Mouse (Mus musculus) olfactory bulb, adult 2 months (tissue): ENCODE measurements at regions not wholly inside any gene's neighbourhood (a gene's known extent, or its start where the extent isn't known, plus 50 kb on each side); places are given as distances from the start of the nearest gene placed in this dataset.
A peak's percentile ranks its signal among the peaks of the same experiment; 100 is the strongest.

Source experiments
- H3K27ac ChIP-seq: fragments of 200-500 bp; 2 replicates; pipeline ENCODE4 v1.5.1; 2012; ENCODE audit warnings: low read depth, low read length; ENCODE audit not compliant: insufficient read depth
- H3K4me1 ChIP-seq: fragments of 200-500 bp; 2 replicates; pipeline ENCODE4 v1.6.1; 2012; ENCODE audit warnings: low read length; ENCODE audit not compliant: control insufficient read depth, insufficient read depth
- H3K4me3 ChIP-seq: fragments of 200-500 bp; 2 replicates; pipeline ENCODE4 v1.5.1; 2012; ENCODE audit warnings: mild to moderate bottlenecking, low read depth, low read length, moderate library complexity; ENCODE audit not compliant: insufficient read depth
- CTCF ChIP-seq: fragments of 200-500 bp; IDR thresholded peaks from 2 replicates; pipeline ENCODE4 v1.5.1; 2012; ENCODE audit warnings: low read depth, mild to moderate bottlenecking, low read length, moderate library complexity; ENCODE audit not compliant: insufficient read depth
- POLR2A ChIP-seq: fragments of 200-500 bp; IDR thresholded peaks from 2 replicates; pipeline ENCODE4 v1.6.1; 2012; ENCODE audit warnings: mild to moderate bottlenecking, low read depth, low read length, moderate library complexity; ENCODE audit not compliant: insufficient read depth
- WGBS: fragments of 180-500 bp; shearing (Covaris S2); methylation state at CpG from one replicate; pipeline ENCODE4 v1.1.7; 2018; 5-methylcytosine and 5-hydroxymethylcytosine counted together

DNA sequence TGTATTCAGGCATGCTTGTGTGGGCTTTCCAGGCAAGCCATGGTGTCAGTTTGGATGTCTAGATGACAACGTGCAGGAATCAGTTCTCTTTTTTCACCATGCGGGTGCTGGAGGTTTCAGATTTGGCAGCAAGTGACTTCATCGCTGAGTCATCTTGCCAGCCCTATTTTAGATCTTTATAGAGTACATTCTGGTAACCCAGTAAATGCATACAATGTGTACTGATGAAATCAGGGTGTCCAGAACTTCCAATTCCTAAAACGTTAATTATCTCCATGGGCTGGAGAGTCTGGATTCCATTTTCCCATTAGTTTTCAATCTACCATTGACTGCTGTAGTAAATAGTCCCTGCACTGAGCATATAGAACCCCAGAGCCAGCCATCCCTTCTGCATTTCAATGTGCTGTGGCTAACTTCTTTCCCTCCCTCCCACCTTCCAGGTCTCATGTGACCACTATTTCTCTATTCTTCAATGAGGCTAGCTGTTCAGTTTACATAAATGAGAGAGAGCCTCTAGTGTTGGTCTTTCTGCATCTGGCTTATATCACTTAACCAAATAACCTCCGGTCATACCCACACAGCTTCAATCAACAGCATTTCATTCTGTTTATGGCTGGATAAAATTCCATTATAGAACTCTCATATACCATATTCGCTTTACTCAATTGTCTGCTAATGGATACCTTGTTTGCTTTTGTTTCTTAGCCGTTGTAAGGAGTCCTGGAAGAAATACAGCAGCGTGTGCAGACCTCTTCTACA, 234.9 kb downstream of the Dact1 start:
- Histone ChIP-seq H3K4me1 (peaks cover 8% of the 10 kb centered on the region), H3K4me3 (no peak overlapping the region)

DNA sequence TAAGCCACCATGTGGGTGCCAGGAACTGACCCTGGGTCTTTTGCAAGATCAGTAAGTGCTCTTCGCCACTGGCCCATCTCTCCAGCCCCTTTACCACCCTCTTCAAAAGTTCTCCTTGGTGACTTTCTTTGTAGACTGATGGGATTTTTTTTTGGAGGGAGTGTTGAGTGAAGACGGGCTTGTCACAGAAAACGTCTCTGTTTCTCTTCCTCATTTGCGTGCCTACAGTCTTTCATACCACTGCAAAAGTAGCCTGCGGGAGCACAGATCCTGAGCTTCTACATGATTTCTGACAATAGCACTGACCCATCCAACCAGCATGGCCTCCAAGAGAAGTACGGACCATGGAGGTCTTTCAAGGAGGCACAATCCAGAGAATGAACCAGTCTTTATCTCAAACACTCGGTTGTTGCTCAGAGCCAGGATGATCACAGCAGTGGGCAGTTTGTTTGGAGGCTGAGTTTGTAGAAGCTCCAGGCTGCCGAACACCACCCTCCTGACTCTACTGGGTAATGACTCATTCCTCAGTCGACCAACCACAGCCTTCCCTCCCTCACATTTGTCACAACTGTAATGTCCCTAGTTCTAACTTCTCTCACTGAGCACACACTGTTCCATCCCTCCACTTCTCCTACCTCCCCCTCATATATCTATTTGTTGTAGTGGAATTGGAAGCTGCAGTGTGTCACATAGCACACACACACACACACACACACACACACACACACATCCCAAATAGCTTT, 237.0 kb downstream of the Dact1 start:
- 69% methylated on average over 9 of the region's 9 CpGs for WGBS
- Histone ChIP-seq H3K4me3 (no peak overlapping the region), H3K4me1 (peaks cover 8% of the 10 kb centered on the region), H3K27ac (no peak overlapping the region)
- no peak for TF ChIP-seq POLR2A
- TF ChIP-seq CTCF, result no peak

More for the DNA sequence above, 234.9 kb downstream of the Dact1 start:
- WGBS, result 51% methylated on average over 8 of the region's 8 CpGs
- TF ChIP-seq CTCF (no peak), POLR2A (no peak)
- H3K27ac ChIP-seq, result peak overlapping the region; percentile 85

DNA sequence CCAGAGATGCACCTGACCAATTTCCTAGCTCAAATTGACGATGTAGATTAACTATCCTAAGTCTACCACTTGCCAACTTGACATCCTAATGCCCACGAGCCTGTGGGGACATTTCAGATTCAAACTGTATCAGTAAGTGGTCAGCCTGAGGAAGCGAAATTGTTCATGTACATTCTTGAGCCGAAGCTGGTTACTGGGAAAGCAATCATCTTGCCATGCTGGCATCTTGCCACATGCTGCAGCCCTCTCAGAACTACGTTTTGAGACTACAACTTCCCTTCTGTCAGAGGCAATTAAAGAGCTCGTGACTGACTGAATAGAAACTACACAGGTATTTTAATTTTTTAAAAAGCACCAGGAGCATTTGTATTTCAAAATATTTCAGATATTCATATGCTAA, 239.7 kb downstream of the Dact1 start:
- WGBS, result 39% methylated on average over 6 of the region's 6 CpGs

DNA sequence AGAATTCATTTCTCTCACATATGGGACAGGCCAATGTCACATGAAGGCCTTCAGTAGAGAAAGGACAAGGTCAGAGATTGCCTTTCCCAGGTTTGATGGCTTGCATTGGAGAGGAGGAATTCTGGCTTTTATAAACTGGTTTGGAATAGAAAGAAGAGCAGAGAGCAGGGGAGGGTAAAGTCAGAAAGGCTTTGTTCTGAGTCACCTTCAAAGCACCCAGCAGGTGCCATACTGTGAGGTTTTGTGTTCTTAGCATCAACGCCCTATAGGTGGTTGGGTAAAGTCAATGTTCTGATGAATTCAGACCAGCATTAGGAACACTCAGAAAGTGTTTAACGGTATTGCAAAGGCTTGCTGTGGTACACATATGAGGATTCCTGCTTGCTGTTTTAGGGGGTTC, 244.5 kb downstream of the Dact1 start:
- Histone ChIP-seq H3K4me1 (no peaks in the 10 kb centered on the region), H3K27ac (no peak overlapping the region), H3K4me3 (no peak overlapping the region)
- WGBS, result 79% methylated on average over 2 of the region's 2 CpGs
- no peak for TF ChIP-seq CTCF
- TF ChIP-seq POLR2A, result no peak

More for the DNA sequence above, 239.7 kb downstream of the Dact1 start:
- Histone ChIP-seq H3K4me1 (peaks cover 5% of the 10 kb centered on the region), H3K27ac (no peak overlapping the region), H3K4me3 (no peak overlapping the region)
- TF ChIP-seq POLR2A (no peak), CTCF (no peak)

DNA sequence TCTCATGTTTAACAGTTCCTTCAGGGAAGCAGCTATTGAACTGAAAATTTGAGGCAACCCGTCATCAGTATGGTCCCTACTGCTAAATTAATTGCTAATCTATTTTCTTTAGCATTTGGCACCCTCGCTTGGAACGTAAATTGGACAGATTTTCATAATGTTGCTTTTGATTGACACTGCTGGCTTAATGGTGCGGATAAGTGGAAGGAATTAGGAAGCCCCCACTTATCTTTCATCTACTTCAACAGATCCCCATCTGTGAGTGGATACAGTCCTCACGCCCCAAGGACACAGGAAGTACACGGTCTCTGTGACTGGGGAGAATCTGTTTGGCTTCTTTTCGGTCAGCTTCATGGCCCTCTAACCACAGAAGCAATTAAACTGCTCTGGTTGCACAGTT, 251.6 kb downstream of the Dact1 start:
- no peak for TF ChIP-seq CTCF
- TF ChIP-seq POLR2A, result no peak
- WGBS, result 77% methylated on average over 7 of the region's 7 CpGs
- H3K27ac ChIP-seq, result no peak overlapping the region
- peaks cover 3% of the 10 kb centered on the region for H3K4me1 ChIP-seq
- H3K4me3 ChIP-seq, result no peak overlapping the region

DNA sequence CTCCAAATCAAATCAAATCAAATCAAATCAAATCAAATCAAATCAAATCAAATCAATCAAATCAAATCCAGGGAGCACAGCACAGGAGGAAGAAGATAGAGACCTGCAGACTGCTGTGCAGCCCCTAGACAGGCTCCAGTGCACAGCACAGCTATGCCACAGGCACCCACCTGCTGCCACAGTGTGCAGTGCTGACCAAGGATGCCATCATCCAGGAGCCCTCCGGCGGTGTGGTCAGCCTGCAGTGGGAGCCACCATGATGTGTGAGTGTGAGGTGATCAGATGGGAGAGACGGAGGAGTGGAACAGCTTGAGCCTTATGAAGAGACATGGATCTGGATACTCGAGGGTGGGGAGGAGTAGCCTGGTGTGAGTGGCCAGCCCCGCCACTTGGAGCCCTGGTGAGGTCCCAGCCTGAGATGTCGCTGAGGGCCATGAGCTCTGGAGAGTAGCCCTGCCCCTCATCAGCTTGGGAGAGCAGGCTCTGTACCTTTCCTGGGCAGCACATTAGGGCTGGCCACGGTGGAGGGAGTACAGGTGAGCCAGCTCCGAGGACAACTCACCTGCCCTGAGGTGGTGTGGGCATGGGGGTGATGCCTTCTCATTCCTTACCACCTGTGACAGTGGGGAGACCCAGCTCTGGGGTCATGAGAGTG, 252.4 kb downstream of the Dact1 start:
- H3K4me1 ChIP-seq, result peaks cover 3% of the 10 kb centered on the region
- TF ChIP-seq POLR2A, result no peak
- no peak overlapping the region for H3K27ac ChIP-seq
- 94% methylated on average over 8 of the region's 8 CpGs for WGBS
- H3K4me3 ChIP-seq, result no peak overlapping the region

DNA sequence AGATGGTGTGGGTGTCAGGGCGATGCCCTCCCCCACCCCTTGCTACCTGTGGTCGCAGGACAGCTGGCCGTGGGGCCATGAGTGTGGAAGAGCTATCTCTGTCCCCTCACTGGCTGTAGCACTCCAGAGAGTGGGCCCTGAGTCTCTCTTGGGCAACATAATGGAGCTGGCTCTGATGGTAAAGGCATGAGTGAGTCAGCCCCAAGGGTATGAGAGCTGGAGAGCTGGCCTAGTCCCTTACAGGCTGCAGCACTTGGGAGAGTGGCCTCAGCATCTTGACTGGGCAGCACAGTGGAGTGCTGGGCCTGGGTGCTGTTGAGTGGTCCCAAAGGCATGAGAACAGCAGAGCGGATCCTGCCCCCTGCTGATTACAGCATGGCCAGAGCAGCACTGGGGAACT, 253.5 kb downstream of the Dact1 start:
- Histone ChIP-seq H3K4me3 (no peak overlapping the region), H3K27ac (no peak overlapping the region), H3K4me1 (peaks cover 3% of the 10 kb centered on the region)
- 98% methylated on average over 4 of the region's 4 CpGs for WGBS
- TF ChIP-seq CTCF, result no peak
- TF ChIP-seq POLR2A, result no peak

DNA sequence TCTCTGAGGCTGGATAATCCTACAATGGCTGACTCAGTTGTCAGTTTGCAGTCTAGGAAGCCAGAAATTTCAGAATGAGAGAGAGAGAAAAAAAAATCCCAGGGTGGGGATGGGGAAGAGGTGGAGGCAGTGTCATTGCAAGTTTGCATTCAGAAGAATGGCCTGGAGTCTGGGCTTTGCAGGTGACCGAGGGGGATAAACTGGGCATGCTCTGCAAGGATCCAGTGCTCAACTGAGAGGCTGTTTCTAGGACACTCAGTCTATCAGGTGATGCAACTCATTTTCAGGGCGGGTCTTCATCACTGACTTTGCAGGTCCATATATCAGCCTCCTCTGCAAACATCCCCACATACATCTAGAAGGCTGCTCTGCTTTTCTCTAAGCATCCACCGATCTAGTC, 256.7 kb downstream of the Dact1 start:
- H3K4me3 ChIP-seq, result no peak overlapping the region
- 98% methylated on average over 3 of the region's 3 CpGs for WGBS
- no peak overlapping the region for H3K27ac ChIP-seq
- peaks cover 3% of the 10 kb centered on the region for H3K4me1 ChIP-seq
- TF ChIP-seq CTCF (no peak), POLR2A (no peak)

DNA sequence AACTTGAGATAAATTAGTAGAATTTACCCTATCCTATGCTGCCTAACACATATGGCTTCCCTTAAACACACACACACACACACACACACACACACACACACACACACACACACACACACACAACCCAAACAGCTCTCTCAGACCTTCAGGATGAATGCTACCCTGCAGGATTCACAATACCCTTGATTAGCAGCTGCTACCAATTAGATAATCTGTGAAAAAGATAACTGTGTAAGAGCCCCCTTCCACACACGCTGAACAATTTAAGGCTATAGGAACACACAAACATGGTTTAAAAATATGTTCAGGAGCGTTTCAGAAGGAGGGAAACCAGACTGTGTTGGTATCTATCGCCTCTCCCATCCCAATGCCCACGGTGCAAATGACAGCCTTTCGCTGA, 258.6 kb downstream of the Dact1 start:
- Histone ChIP-seq H3K4me1 (peaks cover 5% of the 10 kb centered on the region), H3K27ac (no peak overlapping the region), H3K4me3 (no peak overlapping the region)
- WGBS, result 76% methylated on average over 5 of the region's 5 CpGs
- no peak for TF ChIP-seq CTCF
- no peak for TF ChIP-seq POLR2A
